In genomic region chr13:6027207-6027606, GRCm38 (mm10) we compare ENCODE assay signal across 15 mouse cellular contexts.
"Had no signal": no experiment of that assay in that cellular context is flagged by ENCODE, and none has a peak within 500 bp of the region (broad histone marks: within the 10 kb centered on the region; RNA-seq: fewer than 3 reads in every experiment).

No protein-coding gene starts in this region.

- H3K27me3 ChIP-seq: liver, embryonic 15.5 days; neural tube, embryonic 15.5 days had no signal

- H3K9ac ChIP-seq: liver, embryonic 15.5 days; lung, embryonic 14.5 days; neural tube, embryonic 15.5 days had no signal

- H3K27ac ChIP-seq: limb, embryonic 10.5 days; liver, embryonic 15.5 days; midbrain, embryonic 10.5 days; neural tube, embryonic 15.5 days had no signal

- DNase-seq: kidney, postnatal 10 days; lung, postnatal 10 days; lung, postnatal 4 days; midbrain, embryonic 14.5 days; retina, postnatal 1 day; right cerebral cortex, postnatal 4 days; spleen, adult 18-20 months; thymus, postnatal 4 days had no signal

- H3K4me1 ChIP-seq: liver, embryonic 15.5 days; midbrain, embryonic 10.5 days; neural tube, embryonic 15.5 days had no signal

- H3K9me3 ChIP-seq: limb, embryonic 10.5 days; liver, embryonic 15.5 days; midbrain, embryonic 10.5 days; neural tube, embryonic 15.5 days had no signal

- H3K4me3 ChIP-seq: limb, embryonic 10.5 days; liver, embryonic 15.5 days; midbrain, embryonic 10.5 days; myocyte; neural tube, embryonic 15.5 days had no signal

- H3K4me2 ChIP-seq: liver, embryonic 11.5 days; liver, embryonic 15.5 days; lung, embryonic 14.5 days; neural tube, embryonic 15.5 days had no signal

- H3K36me3 ChIP-seq: limb, embryonic 10.5 days; liver, embryonic 15.5 days; midbrain, embryonic 10.5 days; neural tube, embryonic 15.5 days had no signal
